Mouse (Mus musculus) erythroid progenitor cell, adult 5-6 weeks (primary cell): ENCODE results near the gene Kank1. TPM values are rescaled to one million over a fixed set of nuclear protein-coding genes. Genes with fewer than 3 reads are reported as not detected.

Experiments used
- ATAC-seq: replicated peaks from 2 replicates; pipeline ENCODE4 v1.8.0; 2016; ENCODE audit warnings: moderate number of reproducible peaks, mild to moderate bottlenecking, moderate TSS enrichment, inconsistent platforms; ENCODE audit not compliant: poor library complexity, low FRiP score, severe bottlenecking
- total RNA-seq, 2 experiments: library from RNA; stranded (forward) in 1 of 2; stranded (reverse) in 1 of 2; fragments of 150-400 nt in 1 of 2; fragments of 186-747, 209-891 nt in 1 of 2; gene quantifications; 2 replicates each; pipeline versions ENCODE4 v1.2.3 to v1.2.4; 2015 to 2017; ENCODE audit warnings: low replicate concordance in 2 of 2

Kank1 gene
- total RNA-seq, 2 experiments from 2014 or later, result not detected

- ATAC-seq, result no peak
Measured at GRCm38 (mm10) chr19:25480820-25481219, 244.0 kb downstream of the Kank1 start.

Other genes starting within 250 kb of the Kank1 start
- 28.1 and 33.5 TPM in 2 replicates for gene Dock8, start 237.4 kb upstream of the Kank1 start, total RNA-seq (2015; ENCODE audit: low replicate concordance)
- gene Dock8, start 237.4 kb upstream of the Kank1 start, total RNA-seq (2017; ENCODE audit: low replicate concordance), result 14.5 and 68.5 TPM in 2 replicates